Mouse (Mus musculus): ENCODE measurements around the gene Rbfox2. TPM values are rescaled to one million over a fixed set of nuclear protein-coding genes. Genes with fewer than 3 reads are reported as not detected.

Gene Rbfox2
- polyA plus RNA-seq, 1 experiment from 2014 or later, result 118 TPM

- no peak for ATAC-seq (ENCODE audit: low FRiP score, low read depth)
- 92% methylated on average over 4 of the region's 4 CpGs for WGBS
- no peak overlapping the region for H3K9ac ChIP-seq (replicated peaks)
Observed at GRCm38 (mm10) chr15:77124372-77125117, 182.3 kb downstream of the Rbfox2 start.

GRCm38 (mm10) chr15:77122824-77123223, 184.0 kb downstream of the Rbfox2 start:
- Histone ChIP-seq H3K27ac (replicated peaks) (no peak overlapping the region), H3K4me2 (replicated peaks) (no peak overlapping the region), H3K4me3 (no peak overlapping the region), H3K9me3 (no peaks in the 10 kb centered on the region), H3K4me1 (no peaks in the 10 kb centered on the region), H3K9ac (replicated peaks) (no peak overlapping the region), H3K27me3 (no peaks in the 10 kb centered on the region), H3K36me3 (peaks cover 2% of the 10 kb centered on the region; the same call in 1 of the 2 replicates)
- no peak for ATAC-seq (ENCODE audit: low FRiP score, low read depth)
- WGBS, result 92% methylated on average over 2 of the region's 2 CpGs

More at GRCm38 (mm10) chr15:77124372-77125117, 182.3 kb downstream of the Rbfox2 start:
- H3K4me3 ChIP-seq, result no peak overlapping the region
- no peak overlapping the region for H3K4me2 ChIP-seq (replicated peaks)
- H3K27ac ChIP-seq (replicated peaks), result no peak overlapping the region
- peaks cover 9% of the 10 kb centered on the region for H3K36me3 ChIP-seq
- no peaks in the 10 kb centered on the region for H3K9me3 ChIP-seq
- H3K27me3 ChIP-seq, result no peaks in the 10 kb centered on the region
- no peaks in the 10 kb centered on the region for H3K4me1 ChIP-seq

GRCm38 (mm10) chr15:77122208-77122607, 184.6 kb downstream of the Rbfox2 start:
- no peaks in the 10 kb centered on the region for H3K27me3 ChIP-seq
- H3K27ac ChIP-seq (replicated peaks), result no peak overlapping the region
- H3K4me1 ChIP-seq, result no peaks in the 10 kb centered on the region
- no peak overlapping the region for H3K4me2 ChIP-seq (replicated peaks)
- WGBS, result 91% methylated on average over 6 of the region's 6 CpGs
- H3K9me3 ChIP-seq, result no peaks in the 10 kb centered on the region
- H3K4me3 ChIP-seq, result no peak overlapping the region
- peaks cover 2% of the 10 kb centered on the region; the same call in 1 of the 2 replicates for H3K36me3 ChIP-seq
- ATAC-seq (ENCODE audit: low FRiP score, low read depth), result no peak
- no peak overlapping the region for H3K9ac ChIP-seq (replicated peaks)

- Histone ChIP-seq H3K36me3 (peaks cover 22% of the 10 kb centered on the region), H3K4me2 (replicated peaks) (no peak overlapping the region), H3K9me3 (no peaks in the 10 kb centered on the region), H3K4me3 (no peak overlapping the region), H3K4me1 (no peaks in the 10 kb centered on the region), H3K27me3 (no peaks in the 10 kb centered on the region), H3K9ac (replicated peaks) (no peak overlapping the region), H3K27ac (replicated peaks) (no peak overlapping the region)
- WGBS, result 97% methylated on average over 7 of the region's 7 CpGs
- no peak for ATAC-seq (ENCODE audit: low FRiP score, low read depth)
Observed at GRCm38 (mm10) chr15:77119666-77120065, 187.1 kb downstream of the Rbfox2 start.

- H3K27ac ChIP-seq (replicated peaks), result no peak overlapping the region
- WGBS, result 48% methylated on average over 3 of the region's 3 CpGs
- H3K4me3 ChIP-seq, result no peak overlapping the region
- no peaks in the 10 kb centered on the region for H3K27me3 ChIP-seq
- peaks cover 40% of the 10 kb centered on the region for H3K36me3 ChIP-seq
- no peak for ATAC-seq (ENCODE audit: low FRiP score, low read depth)
- H3K4me1 ChIP-seq, result no peaks in the 10 kb centered on the region
- H3K9ac ChIP-seq (replicated peaks), result no peak overlapping the region
- H3K9me3 ChIP-seq, result no peaks in the 10 kb centered on the region
- no peak overlapping the region for H3K4me2 ChIP-seq (replicated peaks)
Observed at GRCm38 (mm10) chr15:77117209-77117608, 189.6 kb downstream of the Rbfox2 start.

- Histone ChIP-seq H3K9me3 (no peaks in the 10 kb centered on the region), H3K4me3 (no peak overlapping the region), H3K36me3 (peaks cover 47% of the 10 kb centered on the region), H3K9ac (replicated peaks) (no peak overlapping the region), H3K27me3 (no peaks in the 10 kb centered on the region), H3K27ac (replicated peaks) (no peak overlapping the region), H3K4me1 (no peaks in the 10 kb centered on the region), H3K4me2 (replicated peaks) (no peak overlapping the region)
- no peak for ATAC-seq (ENCODE audit: low FRiP score, low read depth)
- WGBS, result 92% methylated on average over 9 of the region's 9 CpGs
Observed at GRCm38 (mm10) chr15:77116139-77116722, 190.6 kb downstream of the Rbfox2 start.

GRCm38 (mm10) chr15:77115456-77115855, 191.3 kb downstream of the Rbfox2 start:
- Histone ChIP-seq H3K4me2 (replicated peaks) (no peak overlapping the region), H3K4me1 (no peaks in the 10 kb centered on the region), H3K27me3 (no peaks in the 10 kb centered on the region), H3K27ac (replicated peaks) (no peak overlapping the region), H3K9ac (replicated peaks) (no peak overlapping the region), H3K9me3 (no peaks in the 10 kb centered on the region), H3K36me3 (peaks cover 48% of the 10 kb centered on the region), H3K4me3 (no peak overlapping the region)
- no peak for ATAC-seq (ENCODE audit: low FRiP score, low read depth)
- WGBS, result 86% methylated on average over 4 of the region's 4 CpGs

GRCm38 (mm10) chr15:77113591-77113990, 193.2 kb downstream of the Rbfox2 start:
- H3K4me2 ChIP-seq (replicated peaks), result no peak overlapping the region
- H3K36me3 ChIP-seq, result peaks cover 52% of the 10 kb centered on the region
- H3K9me3 ChIP-seq, result no peaks in the 10 kb centered on the region
- H3K9ac ChIP-seq (replicated peaks), result no peak overlapping the region
- no peaks in the 10 kb centered on the region for H3K27me3 ChIP-seq
- no peaks in the 10 kb centered on the region for H3K4me1 ChIP-seq
- H3K27ac ChIP-seq (replicated peaks), result no peak overlapping the region
- H3K4me3 ChIP-seq, result no peak overlapping the region
- 93% methylated on average over 9 of the region's 9 CpGs for WGBS
- no peak for ATAC-seq (ENCODE audit: low FRiP score, low read depth)

GRCm38 (mm10) chr15:77112378-77112777, 194.4 kb downstream of the Rbfox2 start:
- Histone ChIP-seq H3K4me2 (replicated peaks) (no peak overlapping the region), H3K27ac (replicated peaks) (no peak overlapping the region), H3K9me3 (no peaks in the 10 kb centered on the region), H3K36me3 (peaks cover 55% of the 10 kb centered on the region), H3K9ac (replicated peaks) (no peak overlapping the region), H3K27me3 (no peaks in the 10 kb centered on the region), H3K4me3 (no peak overlapping the region), H3K4me1 (no peaks in the 10 kb centered on the region)
- WGBS, result 86% methylated on average over 2 of the region's 2 CpGs
- ATAC-seq (ENCODE audit: low FRiP score, low read depth), result no peak

GRCm38 (mm10) chr15:77111924-77112323, 194.9 kb downstream of the Rbfox2 start:
- Histone ChIP-seq H3K27me3 (no peaks in the 10 kb centered on the region), H3K36me3 (peaks cover 55% of the 10 kb centered on the region), H3K4me2 (replicated peaks) (no peak overlapping the region), H3K4me3 (no peak overlapping the region), H3K9ac (replicated peaks) (no peak overlapping the region), H3K27ac (replicated peaks) (no peak overlapping the region), H3K9me3 (no peaks in the 10 kb centered on the region), H3K4me1 (no peaks in the 10 kb centered on the region)
- WGBS, result 80% methylated on average over 7 of the region's 7 CpGs
- ATAC-seq (ENCODE audit: low FRiP score, low read depth), result no peak

GRCm38 (mm10) chr15:77110452-77110851, 196.4 kb downstream of the Rbfox2 start:
- Histone ChIP-seq H3K36me3 (peaks cover 43% of the 10 kb centered on the region), H3K9me3 (no peaks in the 10 kb centered on the region), H3K9ac (replicated peaks) (no peak overlapping the region), H3K4me3 (no peak overlapping the region), H3K4me1 (no peaks in the 10 kb centered on the region), H3K4me2 (replicated peaks) (no peak overlapping the region), H3K27ac (replicated peaks) (no peak overlapping the region), H3K27me3 (no peaks in the 10 kb centered on the region)
- ATAC-seq (ENCODE audit: low FRiP score, low read depth), result no peak
- 88% methylated on average over 11 of the region's 11 CpGs for WGBS

GRCm38 (mm10) chr15:77107169-77107908, 199.5 kb downstream of the Rbfox2 start:
- no peak overlapping the region for H3K4me3 ChIP-seq
- no peak for ATAC-seq (ENCODE audit: low FRiP score, low read depth)
- peaks cover 20% of the 10 kb centered on the region; the same call in 1 of the 2 replicates for H3K36me3 ChIP-seq
- peaks cover 13% of the 10 kb centered on the region for H3K4me1 ChIP-seq
- no peak overlapping the region for H3K4me2 ChIP-seq (replicated peaks)
- no peaks in the 10 kb centered on the region for H3K27me3 ChIP-seq
- no peak overlapping the region for H3K9ac ChIP-seq (replicated peaks)
- 86% methylated on average over 10 of the region's 10 CpGs for WGBS
- H3K27ac ChIP-seq (replicated peaks), result no peak overlapping the region
- no peaks in the 10 kb centered on the region for H3K9me3 ChIP-seq
